Mouse (Mus musculus) neural tube, embryonic 15.5 days (tissue): ENCODE measurements around the gene Arglu1. TPM values are rescaled to one million over a fixed set of nuclear protein-coding genes. Genes with fewer than 3 reads are reported as not detected.
A peak's percentile ranks its signal among the peaks of the same experiment; 100 is the strongest.

Source experiments
- ATAC-seq: fragments of 200-750 bp; cut with Nextera tagmentation; 2 replicates; pipeline ENCODE4 v1.8.0; 2017; ENCODE audit warnings: mild to moderate bottlenecking, moderate TSS enrichment, moderate library complexity; ENCODE audit not compliant: low FRiP score
- H3K27ac ChIP-seq: fragments of 300-500 bp; sonication (generic); replicated peaks from 2 replicates; pipeline ENCODE4 v1.5.1; 2015; ENCODE audit warnings: mild to moderate bottlenecking, inconsistent platforms
- H3K27me3 ChIP-seq: fragments of 300-500 bp; sonication (generic); replicated peaks from 2 replicates; pipeline ENCODE4 v1.6.1; 2015; ENCODE audit warnings: inconsistent platforms
- H3K36me3 ChIP-seq: fragments of 300-500 bp; sonication (generic); 2 replicates; pipeline ENCODE4 v1.6.1; 2015; ENCODE audit warnings: inconsistent platforms
- H3K4me1 ChIP-seq: fragments of 300-500 bp; sonication (generic); 2 replicates; pipeline ENCODE4 v1.6.1; 2015; ENCODE audit warnings: inconsistent platforms
- H3K4me2 ChIP-seq: fragments of 300-500 bp; sonication (generic); 2 replicates; pipeline ENCODE4 v1.6.1; 2015; ENCODE audit warnings: inconsistent platforms, mild to moderate bottlenecking, moderate library complexity
- H3K4me3 ChIP-seq: fragments of 300-500 bp; sonication (generic); replicated peaks from 2 replicates; pipeline ENCODE4 v1.5.1; 2015; ENCODE audit warnings: mild to moderate bottlenecking, inconsistent platforms
- H3K9ac ChIP-seq: fragments of 300-500 bp; sonication (generic); replicated peaks from 2 replicates; pipeline ENCODE4 v1.6.1; 2015; ENCODE audit warnings: mild to moderate bottlenecking, inconsistent platforms
- H3K9me3 ChIP-seq: fragments of 300-500 bp; sonication (generic); replicated peaks from 2 replicates; pipeline ENCODE4 v1.6.1; 2016; ENCODE audit warnings: inconsistent platforms
- WGBS: fragments of 180-500 bp; shearing (Covaris S2); methylation state at CpG from one replicate; pipeline ENCODE4 v1.1.7; 2015; ENCODE audit warnings: mixed read lengths; 5-methylcytosine and 5-hydroxymethylcytosine counted together
- polyA plus RNA-seq: library from polyadenylated mRNA; unstranded; fragments of >200 nt; fragmentation: Nextera tagmentation; extraction: Ambion mirVana; gene quantifications from 2 replicates; pipeline ENCODE4 v1.2.1, GENCODE M21; 2015

The Arglu1 gene
- polyA plus RNA-seq, 1 experiment from 2014 or later, result 164 TPM

DNA sequence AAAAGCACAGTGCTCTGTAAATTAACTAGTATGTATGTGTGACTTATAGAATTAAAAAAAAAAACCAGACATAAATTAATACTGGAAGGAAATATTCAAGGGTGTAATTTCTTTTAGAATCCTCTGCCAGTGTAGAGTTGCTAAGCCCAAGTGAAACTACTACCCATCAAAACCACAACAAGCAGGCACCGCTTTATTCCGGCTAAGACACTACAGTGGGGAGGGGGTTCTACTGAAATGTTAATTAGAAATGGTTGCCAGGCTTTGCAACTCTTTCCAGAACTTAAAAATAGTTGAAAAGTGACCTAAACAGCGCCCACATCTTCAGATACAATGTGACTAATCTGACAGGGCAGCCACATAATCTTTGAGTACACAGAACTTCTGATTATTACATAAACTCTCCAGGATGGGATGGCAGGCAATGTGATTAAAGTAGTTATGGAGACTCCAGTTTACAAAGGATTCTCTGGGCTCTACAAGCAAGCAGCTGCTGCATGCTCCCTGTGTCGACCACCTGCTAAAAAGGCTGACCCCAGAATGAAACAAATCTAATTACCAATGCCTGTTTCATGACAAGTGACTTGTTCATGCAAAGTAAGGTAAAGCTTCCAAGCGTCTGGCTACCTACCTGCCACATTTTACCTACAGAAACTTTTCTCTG lies 32.5 kb downstream of the Arglu1 start:
- H3K9me3 ChIP-seq, result no peaks in the 10 kb centered on the region
- no peaks in the 10 kb centered on the region for H3K36me3 ChIP-seq
- ATAC-seq, result no peak
- WGBS, result 16% methylated on average over 5 of the region's 5 CpGs
- no peaks in the 10 kb centered on the region for H3K27me3 ChIP-seq
- peak overlapping the region; percentile 93 for H3K9ac ChIP-seq
- peaks cover 55% of the 10 kb centered on the region for H3K4me1 ChIP-seq
- peak overlapping the region; percentile 84 for H3K4me3 ChIP-seq
- peak overlapping the region; percentile 69 for H3K27ac ChIP-seq
- H3K4me2 ChIP-seq, result peak overlapping the region; percentile 72

DNA sequence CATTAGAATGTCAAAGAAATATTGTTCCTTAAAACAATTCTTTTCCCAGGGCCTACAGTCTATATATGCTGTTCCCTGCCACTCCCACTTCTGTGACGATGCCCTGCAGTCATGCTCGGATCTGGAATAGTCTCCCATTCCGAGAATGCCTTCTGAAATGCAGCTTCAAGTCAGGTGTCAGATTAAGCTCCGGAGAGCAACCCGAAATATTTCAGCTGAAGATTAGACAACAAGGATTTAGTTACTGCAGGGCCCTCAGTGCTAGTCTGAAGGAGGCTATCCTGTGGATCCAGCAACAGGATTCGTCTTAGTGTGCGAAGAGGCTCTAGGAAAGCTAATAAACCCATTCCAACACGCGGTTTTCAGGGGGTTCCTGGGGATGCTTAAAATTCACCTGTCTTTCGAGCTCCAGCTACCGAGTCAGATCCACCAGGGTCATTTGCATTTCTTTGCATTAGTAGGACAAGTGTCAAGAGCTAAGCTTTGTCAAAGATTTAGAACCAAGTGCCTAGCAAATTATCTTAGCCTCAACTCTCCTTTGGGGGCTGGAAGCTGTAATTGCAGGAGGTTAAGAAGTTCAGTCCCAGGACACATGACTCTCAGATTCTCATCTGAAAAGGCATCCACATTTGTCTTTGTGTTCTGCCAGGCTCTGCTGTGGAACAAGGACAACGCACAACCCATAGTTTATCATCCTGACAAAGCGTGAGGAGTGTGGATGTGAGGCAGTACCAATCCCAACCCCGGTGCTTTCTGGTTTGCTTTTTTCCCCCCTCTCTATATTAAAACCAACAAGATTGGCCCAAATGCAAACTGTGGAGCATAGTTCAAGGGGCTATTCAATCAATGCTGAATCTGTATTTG lies 33.5 kb downstream of the Arglu1 start:
- Histone ChIP-seq H3K4me1 (peaks cover 62% of the 10 kb centered on the region), H3K27me3 (no peaks in the 10 kb centered on the region), H3K9me3 (no peaks in the 10 kb centered on the region), H3K36me3 (no peaks in the 10 kb centered on the region), H3K9ac (peak overlapping the region; percentile 44), H3K4me2 (peak overlapping the region; percentile 72), H3K4me3 (peak overlapping the region; percentile 84), H3K27ac (peak overlapping the region; percentile 71; the same call in 1 of the 2 replicates)
- no peak for ATAC-seq
- 8% methylated on average over 14 of the region's 14 CpGs for WGBS

DNA sequence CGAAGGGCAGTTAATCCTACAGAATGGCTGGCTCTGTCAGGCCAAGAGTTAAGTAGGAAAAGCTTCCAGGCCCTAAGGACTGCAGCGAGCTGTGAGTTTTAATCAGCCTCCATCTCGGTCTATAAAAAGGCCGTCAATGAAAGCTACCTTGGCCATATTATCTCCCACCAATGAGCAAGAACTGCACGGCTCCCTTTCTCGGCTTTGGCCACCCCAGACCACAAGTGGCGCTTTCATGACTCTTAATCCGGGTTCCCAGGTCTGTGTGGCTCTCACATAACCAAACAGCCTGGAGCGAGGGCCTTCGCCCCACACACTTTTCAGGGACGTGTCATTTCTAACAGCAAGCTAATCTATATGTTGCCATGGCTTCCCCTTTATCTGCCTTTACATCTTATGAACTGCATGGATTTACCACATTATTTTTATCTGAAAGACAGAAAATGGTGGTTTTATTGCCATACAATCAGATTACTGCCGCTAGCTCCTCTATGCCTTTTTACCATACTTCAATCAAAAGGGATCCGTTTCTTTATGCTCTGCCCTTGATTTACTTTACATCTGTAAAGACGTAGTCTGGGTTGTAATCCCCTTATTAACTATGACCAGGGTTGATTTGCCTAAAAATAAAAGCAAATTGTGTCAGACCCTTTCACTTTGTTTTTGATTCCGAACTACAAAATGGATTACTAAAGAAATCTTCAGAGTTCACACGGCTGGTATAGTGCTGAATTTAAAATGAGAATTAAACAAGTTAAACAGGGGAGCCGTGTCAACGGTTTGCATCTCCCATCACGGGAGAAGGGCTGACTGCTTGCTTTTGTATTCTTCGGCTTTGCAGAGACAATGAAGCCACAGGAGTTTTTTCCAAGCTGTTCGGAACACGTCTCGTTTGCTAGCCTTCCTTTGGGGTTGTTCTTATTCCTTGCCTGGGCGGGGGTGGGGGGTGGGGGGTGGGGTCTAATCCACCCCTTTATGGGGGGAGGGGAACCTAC lies 34.7 kb downstream of the Arglu1 start:
- Histone ChIP-seq H3K4me1 (peaks cover 72% of the 10 kb centered on the region), H3K9ac (peak overlapping the region; percentile 44; the same call in 1 of the 2 replicates), H3K36me3 (no peaks in the 10 kb centered on the region), H3K27me3 (no peaks in the 10 kb centered on the region), H3K9me3 (no peaks in the 10 kb centered on the region), H3K4me3 (peak overlapping the region; percentile 84), H3K27ac (peak overlapping the region; percentile 71), H3K4me2 (peak overlapping the region; percentile 72)
- 10% methylated on average over 24 of the region's 24 CpGs for WGBS
- no peak for ATAC-seq

DNA sequence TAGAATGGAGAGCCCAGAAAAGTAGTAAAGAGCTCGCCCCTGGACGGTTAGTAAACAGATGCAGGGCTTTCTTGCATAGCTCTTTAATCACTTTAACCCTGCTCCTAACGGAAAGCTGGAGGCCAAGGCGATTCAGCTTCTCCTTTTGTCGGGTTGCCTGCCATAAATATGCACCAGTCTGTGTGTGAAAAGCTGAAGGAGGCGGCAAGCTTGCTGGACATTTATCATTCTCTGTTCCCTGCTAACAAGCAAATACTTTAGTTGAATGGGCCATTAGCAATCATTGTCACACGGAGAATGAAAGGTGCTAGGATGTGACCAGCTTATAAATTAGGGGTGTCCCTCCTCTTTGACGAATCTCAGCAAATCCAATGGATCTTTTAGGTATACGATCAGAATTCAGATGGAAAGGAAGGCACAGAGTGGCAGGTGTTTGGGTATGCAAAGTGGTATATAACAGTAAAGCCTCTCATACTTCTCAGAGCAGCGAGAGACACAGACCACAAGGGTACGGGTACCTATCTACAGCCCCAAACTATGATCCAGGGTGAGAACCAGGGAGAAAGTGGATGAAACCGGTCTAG lies 36.3 kb downstream of the Arglu1 start:
- Histone ChIP-seq H3K36me3 (no peaks in the 10 kb centered on the region), H3K27me3 (no peaks in the 10 kb centered on the region), H3K9me3 (no peaks in the 10 kb centered on the region), H3K9ac (no peak overlapping the region), H3K4me2 (peak overlapping the region; percentile 72), H3K27ac (no peak overlapping the region), H3K4me1 (peaks cover 89% of the 10 kb centered on the region), H3K4me3 (no peak overlapping the region)
- no peak for ATAC-seq
- WGBS, result 6% methylated on average over 12 of the region's 12 CpGs

DNA sequence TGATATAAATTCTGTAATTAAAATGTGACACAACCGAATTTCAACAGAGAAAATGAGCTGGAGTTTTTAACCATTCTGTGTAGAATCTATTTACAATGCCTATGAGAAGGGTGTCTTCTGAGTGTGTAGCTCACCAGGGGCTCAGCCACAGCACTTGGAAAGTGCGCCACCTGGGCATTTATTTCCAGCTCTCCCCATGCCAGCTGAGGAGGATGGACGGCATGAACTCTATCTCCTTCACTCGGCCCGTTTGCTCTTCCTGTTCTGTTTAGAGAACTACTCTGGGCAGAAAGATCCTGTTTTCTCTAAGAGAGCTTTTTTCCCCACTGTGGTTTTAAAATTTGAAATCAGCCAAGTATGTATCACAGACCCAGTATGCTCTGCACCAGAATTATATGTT lies 37.0 kb downstream of the Arglu1 start:
- Histone ChIP-seq H3K4me3 (no peak overlapping the region), H3K4me2 (peak overlapping the region; percentile 72), H3K27me3 (no peaks in the 10 kb centered on the region), H3K9me3 (no peaks in the 10 kb centered on the region), H3K9ac (no peak overlapping the region), H3K4me1 (peaks cover 90% of the 10 kb centered on the region), H3K27ac (no peak overlapping the region), H3K36me3 (no peaks in the 10 kb centered on the region)
- ATAC-seq, result no peak
- WGBS, result 23% methylated on average over 5 of the region's 5 CpGs

DNA sequence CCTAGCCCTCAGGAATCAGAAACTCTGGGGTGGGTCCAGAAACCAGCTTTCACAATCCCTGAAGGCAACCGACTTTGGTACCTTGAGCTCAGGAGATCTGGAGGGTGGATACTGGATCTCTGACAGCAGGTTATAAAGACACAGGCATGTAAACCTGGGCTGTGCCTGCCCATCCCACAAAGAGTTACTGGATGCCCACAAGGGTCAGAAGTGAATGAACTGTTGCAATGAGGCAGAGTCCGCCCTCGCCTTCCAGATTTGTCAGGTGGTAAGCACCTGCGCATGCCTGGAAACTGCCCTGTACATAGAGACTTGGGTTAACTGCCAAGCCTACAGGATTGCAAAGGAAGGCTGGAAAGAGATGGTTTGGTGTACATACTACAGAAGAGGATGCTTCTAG lies 37.9 kb downstream of the Arglu1 start:
- no peaks in the 10 kb centered on the region for H3K27me3 ChIP-seq
- H3K4me3 ChIP-seq, result no peak overlapping the region
- no peaks in the 10 kb centered on the region for H3K36me3 ChIP-seq
- peaks cover 87% of the 10 kb centered on the region for H3K4me1 ChIP-seq
- no peak for ATAC-seq
- H3K9ac ChIP-seq, result no peak overlapping the region
- H3K4me2 ChIP-seq, result no peak overlapping the region
- 93% methylated on average over 4 of the region's 4 CpGs for WGBS
- no peak overlapping the region for H3K27ac ChIP-seq
- H3K9me3 ChIP-seq, result no peaks in the 10 kb centered on the region

DNA sequence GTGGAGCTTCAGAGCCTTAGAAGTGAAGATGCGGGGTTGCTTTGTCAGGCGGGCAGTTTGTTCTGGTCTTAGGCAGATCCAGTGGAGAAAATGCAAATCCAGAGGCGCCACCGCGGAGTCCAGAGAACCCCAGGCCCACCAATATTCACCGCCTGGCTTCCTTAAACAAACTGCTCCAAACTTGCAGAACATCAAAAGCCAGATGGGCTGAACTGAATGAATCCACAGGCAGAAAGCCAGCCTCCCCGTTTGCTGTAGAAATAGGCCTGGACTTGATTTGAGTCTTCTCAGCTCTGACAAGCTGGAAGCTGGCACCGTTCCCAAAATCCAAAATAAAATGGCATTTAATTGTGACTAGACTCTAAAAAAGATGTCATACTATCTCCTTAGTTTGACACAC lies 40.4 kb downstream of the Arglu1 start:
- Histone ChIP-seq H3K4me3 (no peak overlapping the region), H3K4me1 (peaks cover 66% of the 10 kb centered on the region), H3K4me2 (no peak overlapping the region), H3K9ac (no peak overlapping the region), H3K9me3 (no peaks in the 10 kb centered on the region), H3K27ac (no peak overlapping the region), H3K36me3 (no peaks in the 10 kb centered on the region), H3K27me3 (no peaks in the 10 kb centered on the region)
- ATAC-seq, result no peak
- 47% methylated on average over 8 of the region's 8 CpGs for WGBS

DNA sequence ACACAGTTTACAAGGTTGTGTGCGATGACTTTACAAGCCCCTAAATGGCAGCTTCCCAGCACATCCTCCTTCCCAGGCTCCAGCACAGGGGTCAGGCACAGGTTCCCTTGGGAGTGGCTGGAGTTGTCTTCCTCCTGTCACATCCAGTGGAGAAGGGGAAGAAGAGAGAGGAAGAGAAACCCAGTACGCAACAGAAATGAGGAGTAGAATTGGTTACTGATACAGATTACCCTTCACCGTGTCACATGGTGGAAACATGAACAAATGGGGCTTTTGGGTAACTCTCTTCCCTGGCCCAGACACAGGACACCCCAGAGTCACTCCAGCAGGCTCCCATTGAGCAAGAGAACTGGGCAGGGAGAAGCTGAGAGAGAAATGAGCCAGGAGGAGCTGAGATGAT lies 40.8 kb downstream of the Arglu1 start:
- H3K36me3 ChIP-seq, result no peaks in the 10 kb centered on the region
- no peak overlapping the region for H3K9ac ChIP-seq
- H3K27me3 ChIP-seq, result no peaks in the 10 kb centered on the region
- peaks cover 64% of the 10 kb centered on the region for H3K4me1 ChIP-seq
- no peak overlapping the region for H3K4me2 ChIP-seq
- no peak for ATAC-seq
- no peaks in the 10 kb centered on the region for H3K9me3 ChIP-seq
- 68% methylated on average over 3 of the region's 3 CpGs for WGBS
- no peak overlapping the region for H3K4me3 ChIP-seq
- H3K27ac ChIP-seq, result no peak overlapping the region

DNA sequence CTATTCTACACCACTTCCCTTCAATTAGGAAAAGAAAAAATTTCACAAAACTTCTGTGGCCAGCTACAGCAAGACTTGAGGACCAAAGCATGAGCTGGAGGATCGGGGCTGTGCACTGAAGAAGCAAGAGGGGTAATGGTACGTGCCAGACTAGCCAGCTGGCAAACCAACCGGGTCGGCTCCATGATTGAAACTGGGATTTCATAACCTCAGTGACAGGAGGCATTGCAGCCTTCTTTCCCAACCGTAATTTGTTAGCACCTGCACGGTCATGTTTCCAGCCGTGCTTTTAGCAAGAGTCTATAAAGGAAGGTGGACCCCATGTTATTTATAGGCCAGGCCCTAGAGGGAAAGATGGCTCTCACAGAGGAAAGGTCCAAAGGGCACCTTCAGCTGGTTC lies 41.6 kb downstream of the Arglu1 start:
- no peak overlapping the region for H3K4me2 ChIP-seq
- H3K27ac ChIP-seq, result no peak overlapping the region
- ATAC-seq, result no peak
- H3K9me3 ChIP-seq, result no peaks in the 10 kb centered on the region
- 56% methylated on average over 7 of the region's 7 CpGs for WGBS
- no peaks in the 10 kb centered on the region for H3K36me3 ChIP-seq
- H3K27me3 ChIP-seq, result no peaks in the 10 kb centered on the region
- H3K4me3 ChIP-seq, result no peak overlapping the region
- no peak overlapping the region for H3K9ac ChIP-seq
- H3K4me1 ChIP-seq, result peaks cover 57% of the 10 kb centered on the region

DNA sequence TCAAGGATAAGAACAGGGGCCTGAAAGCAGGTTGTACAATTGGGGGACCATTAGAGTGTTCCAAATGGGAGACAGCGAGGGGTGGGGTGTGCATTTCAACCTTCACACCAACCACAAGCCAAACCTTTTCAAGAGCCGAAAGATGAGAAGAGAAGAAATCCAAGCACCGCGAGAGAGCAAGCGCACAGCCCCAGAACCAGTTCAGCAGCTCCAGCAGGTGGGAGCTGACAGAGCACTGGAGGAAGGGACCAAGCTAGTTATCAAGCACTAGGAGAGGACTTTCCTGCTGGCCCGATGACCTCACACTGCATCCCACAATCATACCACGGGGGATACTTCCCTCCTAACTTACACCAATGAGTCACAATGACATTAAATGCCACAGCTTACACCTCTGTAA lies 42.5 kb downstream of the Arglu1 start:
- peaks cover 49% of the 10 kb centered on the region for H3K4me1 ChIP-seq
- H3K27me3 ChIP-seq, result no peaks in the 10 kb centered on the region
- H3K9me3 ChIP-seq, result no peaks in the 10 kb centered on the region
- no peak overlapping the region for H3K4me2 ChIP-seq
- 81% methylated on average over 7 of the region's 7 CpGs for WGBS
- no peak for ATAC-seq
- H3K36me3 ChIP-seq, result no peaks in the 10 kb centered on the region
- no peak overlapping the region for H3K4me3 ChIP-seq
- no peak overlapping the region for H3K9ac ChIP-seq
- no peak overlapping the region for H3K27ac ChIP-seq

DNA sequence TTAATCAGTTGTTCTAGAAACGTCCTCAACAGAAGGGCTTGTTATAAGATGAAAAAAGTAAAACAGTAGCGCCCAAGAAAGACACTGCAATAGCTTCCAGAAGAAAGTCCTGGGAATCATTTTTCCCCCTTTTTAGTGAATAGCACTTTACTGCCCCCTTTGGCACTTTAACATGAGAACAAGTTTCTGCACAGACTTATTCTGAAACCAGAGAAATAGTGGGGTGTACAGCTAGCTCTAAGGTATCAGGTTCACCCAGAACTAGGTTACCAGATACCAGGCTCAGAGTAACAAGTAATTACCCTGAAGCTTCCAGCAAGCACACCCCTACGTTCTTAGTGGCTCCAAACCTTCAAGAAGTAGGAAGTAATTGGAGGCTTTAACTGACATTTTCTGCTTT lies 43.0 kb downstream of the Arglu1 start:
- no peaks in the 10 kb centered on the region for H3K27me3 ChIP-seq
- no peak overlapping the region for H3K27ac ChIP-seq
- no peak overlapping the region for H3K9ac ChIP-seq
- H3K4me1 ChIP-seq, result peaks cover 44% of the 10 kb centered on the region
- WGBS, result 69% methylated on average over 3 of the region's 3 CpGs
- no peak overlapping the region for H3K4me2 ChIP-seq
- ATAC-seq, result no peak
- H3K9me3 ChIP-seq, result no peaks in the 10 kb centered on the region
- no peaks in the 10 kb centered on the region for H3K36me3 ChIP-seq
- H3K4me3 ChIP-seq, result no peak overlapping the region
